Mouse (Mus musculus) thymus, adult 2 months (tissue): ENCODE measurements around the gene Erbb4. TPM values are rescaled to one million over a fixed set of nuclear protein-coding genes. Genes with fewer than 3 reads are reported as not detected.
"Not testable (repeated sequence)": the region's sequence is repeated elsewhere in the genome, so short reads cannot be mapped to it uniquely, and the experiment has no call there.

Experiments used
- DNase-seq: peaks from one replicate; pipeline ENCODE4 v3.0.0; 2021
- H3K27ac ChIP-seq: fragments of 200-500 bp; 2 replicates; pipeline ENCODE4 v1.5.1; 2012; ENCODE audit warnings: low read length, control low read depth; ENCODE audit not compliant: control insufficient read depth, insufficient read depth
- H3K27me3 ChIP-seq: fragments of 200-500 bp; 2 replicates; pipeline ENCODE4 v1.6.1; 2012; ENCODE audit warnings: mild to moderate bottlenecking, low read length, moderate library complexity, mixed read lengths; ENCODE audit not compliant: control insufficient read depth, insufficient read depth
- H3K36me3 ChIP-seq: fragments of 200-500 bp; 2 replicates; pipeline ENCODE4 v1.6.1; 2012; ENCODE audit warnings: mild to moderate bottlenecking, low read length, moderate library complexity; ENCODE audit not compliant: control insufficient read depth, insufficient read depth
- H3K4me1 ChIP-seq: fragments of 200-500 bp; replicated peaks from 2 replicates; pipeline ENCODE4 v1.6.1; 2012; ENCODE audit warnings: low read length; ENCODE audit not compliant: control insufficient read depth, insufficient read depth
- H3K4me3 ChIP-seq: fragments of 200-500 bp; 2 replicates; pipeline ENCODE4 v1.5.1; 2012; ENCODE audit warnings: mild to moderate bottlenecking, low read length, control low read depth, moderate library complexity; ENCODE audit not compliant: control insufficient read depth, insufficient read depth
- CTCF ChIP-seq: fragments of 200-500 bp; IDR thresholded peaks from 2 replicates; pipeline ENCODE4 v1.5.1; 2012; ENCODE audit warnings: mild to moderate bottlenecking, control low read depth, low read length, moderate library complexity, borderline replicate concordance; ENCODE audit not compliant: control insufficient read depth, poor library complexity, insufficient read depth; ENCODE audit errors: extremely low read depth
- POLR2A ChIP-seq: fragments of 200-500 bp; IDR thresholded peaks from 2 replicates; pipeline ENCODE4 v1.6.1; 2012; ENCODE audit warnings: mild to moderate bottlenecking, low read length, control low read depth, moderate library complexity; ENCODE audit not compliant: control insufficient read depth, poor library complexity, insufficient read depth; ENCODE audit errors: extremely low read depth
- WGBS: fragments of 180-500 bp; shearing (Covaris S2); methylation state at CpG from one replicate; pipeline ENCODE4 v1.1.7; 2018; 5-methylcytosine and 5-hydroxymethylcytosine counted together
- polyA plus RNA-seq: library from polyadenylated mRNA; depleted of rRNA; stranded (reverse); fragments of >200 nt; gene quantifications from 2 replicates; pipeline ENCODE4 v1.2.3, GENCODE M21; 2012

The Erbb4 gene
- polyA plus RNA-seq, 1 experiment: 0.09 TPM

DNA sequence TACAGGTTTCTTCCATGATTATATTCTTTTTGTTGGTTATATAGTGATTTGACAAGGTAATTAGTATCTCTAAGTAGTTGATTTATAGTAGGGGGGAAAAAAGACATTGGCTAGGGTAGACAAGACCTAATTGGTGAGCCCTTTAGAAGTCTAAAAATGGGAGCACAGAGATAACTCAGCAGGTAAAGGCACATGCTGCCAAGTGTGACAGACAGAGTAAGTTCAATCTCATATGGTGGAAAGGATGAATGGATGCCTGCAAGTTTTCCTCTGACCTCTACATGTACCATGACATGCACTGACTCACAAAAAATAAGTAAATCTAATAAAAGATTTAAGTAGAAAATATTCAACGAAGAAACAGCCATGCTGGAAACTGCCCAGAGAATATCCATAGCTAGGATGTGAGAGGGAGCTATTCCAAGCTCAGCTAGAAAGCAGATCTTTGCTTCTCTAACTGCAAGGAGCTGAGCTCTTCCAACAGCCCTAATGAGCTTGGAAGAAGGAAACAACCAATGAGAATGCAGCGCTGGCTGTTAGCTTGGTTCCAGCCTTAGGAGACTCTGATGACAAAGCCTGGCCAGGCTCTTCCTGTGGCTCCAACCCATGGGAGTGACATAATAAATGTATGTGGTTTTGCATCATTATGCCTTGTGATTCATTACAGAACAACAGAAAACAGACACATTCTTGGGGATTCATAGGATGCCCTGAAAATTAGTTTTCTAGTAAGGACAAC lies 277.2 kb downstream of the Erbb4 start:
- DNase-seq: no peak
- H3K4me3 ChIP-seq: no peak overlapping the region
- H3K36me3 ChIP-seq: no peaks in the 10 kb centered on the region
- TF ChIP-seq CTCF (no peak), POLR2A (no peak)
- WGBS: 74% methylated on average over 2 of the region's 2 CpGs
- no peak overlapping the region for H3K27ac ChIP-seq
- H3K27me3 ChIP-seq: no peaks in the 10 kb centered on the region
- no peaks in the 10 kb centered on the region for H3K4me1 ChIP-seq

DNA sequence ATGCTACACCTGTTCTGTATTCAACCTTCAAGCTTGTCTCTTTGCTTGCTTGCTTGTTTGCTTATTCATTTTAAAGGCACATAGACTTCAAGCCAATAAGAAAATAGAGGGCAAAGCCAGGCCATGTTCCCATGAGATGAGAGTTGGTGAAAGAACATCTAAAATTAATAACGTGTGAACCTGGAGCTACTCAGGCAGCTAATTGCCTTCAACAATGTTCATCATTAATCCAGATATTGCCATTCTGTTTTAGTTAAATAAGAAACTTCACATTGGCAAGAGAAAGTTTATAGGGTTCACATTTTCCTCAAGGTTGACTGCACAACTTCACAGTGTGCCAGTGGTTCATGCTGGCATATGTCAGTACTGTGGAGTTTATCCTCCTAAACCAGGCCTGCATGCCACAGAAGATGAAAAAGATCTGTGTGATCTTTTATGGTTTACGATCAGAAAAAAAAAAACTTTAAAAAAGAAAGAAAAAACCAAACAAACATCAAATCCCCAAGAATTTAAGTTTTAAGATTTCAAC lies 284.7 kb downstream of the Erbb4 start:
- WGBS: 88% methylated on average over 2 of the region's 2 CpGs
- H3K36me3 ChIP-seq: no peaks in the 10 kb centered on the region
- no peaks in the 10 kb centered on the region for H3K27me3 ChIP-seq
- H3K4me1 ChIP-seq: no peaks in the 10 kb centered on the region
- no peak overlapping the region for H3K4me3 ChIP-seq
- no peak for DNase-seq
- no peak overlapping the region for H3K27ac ChIP-seq
- TF ChIP-seq CTCF: no peak
- TF ChIP-seq POLR2A: no peak

DNA sequence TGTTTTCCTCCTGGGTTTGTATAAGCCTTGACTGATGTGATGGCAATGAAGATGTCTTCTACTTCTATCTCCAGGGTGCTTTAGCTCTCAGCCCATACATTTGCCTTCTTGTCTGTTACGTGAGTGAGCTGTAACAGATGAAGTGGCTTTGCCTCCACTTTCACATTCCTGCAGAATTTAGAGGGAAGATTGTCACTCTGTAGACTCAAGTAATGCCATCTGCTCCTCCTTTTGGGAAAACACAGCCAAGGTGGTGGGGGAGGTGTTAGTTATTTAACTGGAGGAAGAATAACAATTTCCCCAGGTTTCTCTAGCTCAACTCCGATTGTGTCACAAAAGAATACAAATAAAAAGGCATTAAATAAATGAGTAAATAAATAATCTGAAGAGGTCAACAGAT lies 301.1 kb downstream of the Erbb4 start:
- WGBS: 86% methylated on average over 2 of the region's 2 CpGs
- Histone ChIP-seq H3K4me3 (no peak overlapping the region), H3K27me3 (no peaks in the 10 kb centered on the region), H3K36me3 (no peaks in the 10 kb centered on the region), H3K4me1 (no peaks in the 10 kb centered on the region), H3K27ac (no peak overlapping the region)
- no peak for DNase-seq
- TF ChIP-seq CTCF (no peak), POLR2A (no peak)

DNA sequence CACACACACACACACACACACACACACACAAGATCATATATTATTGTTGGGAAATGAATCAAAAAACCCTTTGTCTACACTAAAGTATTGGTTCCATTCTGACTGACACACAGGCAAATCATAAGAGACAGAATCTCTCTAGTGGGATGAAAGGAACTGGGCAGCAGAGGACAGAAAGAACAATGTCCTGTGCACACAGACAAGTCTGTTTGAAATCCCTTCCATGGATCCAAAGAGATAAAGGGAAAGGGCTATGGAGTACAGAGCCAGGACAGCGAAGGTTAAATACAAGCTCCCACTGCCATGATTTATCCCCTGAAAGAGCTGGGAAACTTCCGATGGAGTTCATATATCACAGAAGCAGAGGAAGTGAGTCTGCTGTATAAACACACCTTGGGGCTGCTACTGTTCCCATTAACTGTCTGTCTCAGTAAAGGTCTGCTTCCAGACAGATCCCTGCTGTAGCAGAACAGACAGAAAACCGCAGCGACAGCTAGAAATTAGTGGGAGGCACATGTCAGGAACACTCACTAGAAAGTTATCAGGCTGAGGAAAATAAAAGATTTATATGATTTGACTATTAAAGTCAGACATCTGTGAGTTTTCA lies 320.3 kb downstream of the Erbb4 start:
- H3K27ac ChIP-seq: no peak overlapping the region
- H3K4me3 ChIP-seq: no peak overlapping the region
- WGBS: 66% methylated on average over 4 of the region's 4 CpGs
- DNase-seq: no peak
- no peak for TF ChIP-seq POLR2A
- no peak for TF ChIP-seq CTCF
- H3K4me1 ChIP-seq: no peaks in the 10 kb centered on the region
- no peaks in the 10 kb centered on the region for H3K36me3 ChIP-seq
- no peaks in the 10 kb centered on the region for H3K27me3 ChIP-seq

DNA sequence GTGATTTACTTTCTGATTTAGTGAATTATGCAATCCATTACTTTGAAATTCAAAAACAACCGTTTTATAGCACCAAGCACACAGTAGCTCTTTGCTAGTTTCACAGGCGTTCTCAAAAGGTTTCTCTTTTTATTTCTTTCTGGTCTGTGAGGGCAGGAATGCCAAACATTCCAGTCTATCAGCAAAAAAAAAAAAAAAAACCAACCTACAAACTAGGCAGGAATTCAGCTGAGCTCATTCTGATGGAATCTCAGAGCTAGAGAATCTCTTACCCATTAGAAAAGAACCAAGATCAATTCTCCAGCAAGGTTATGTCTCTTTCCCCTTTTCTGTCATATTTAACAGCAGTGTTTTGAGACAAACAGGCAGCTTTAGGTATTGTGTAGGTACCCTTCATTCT lies 327.2 kb downstream of the Erbb4 start:
- H3K27me3 ChIP-seq: no peaks in the 10 kb centered on the region
- H3K4me1 ChIP-seq: no peaks in the 10 kb centered on the region
- DNase-seq: no peak
- no peak overlapping the region for H3K27ac ChIP-seq
- TF ChIP-seq POLR2A (no peak), CTCF (no peak)
- no peak overlapping the region for H3K4me3 ChIP-seq
- no peaks in the 10 kb centered on the region for H3K36me3 ChIP-seq
- WGBS: 53% methylated on average over 2 of the region's 2 CpGs

DNA sequence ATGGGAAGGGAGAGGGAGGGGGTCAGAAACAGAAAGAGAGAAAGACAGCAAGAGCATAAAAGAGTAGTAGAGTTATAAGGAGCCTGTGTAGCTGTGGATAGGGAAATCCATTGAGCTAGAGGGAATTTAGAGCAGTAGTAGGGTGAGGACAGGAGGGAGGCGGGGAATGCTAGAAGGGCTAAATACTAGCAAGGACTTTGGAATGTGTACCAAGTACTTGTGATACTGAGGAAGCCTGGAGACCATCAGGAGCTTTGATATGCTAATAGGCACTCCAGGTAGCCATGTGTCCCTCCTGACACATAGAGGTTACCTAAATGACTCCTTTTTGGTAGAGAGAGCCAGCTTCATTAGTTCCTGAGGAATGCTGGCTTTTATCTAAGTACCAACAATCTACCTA lies 327.8 kb downstream of the Erbb4 start:
- no peaks in the 10 kb centered on the region for H3K4me1 ChIP-seq
- no peak for DNase-seq

DNA sequence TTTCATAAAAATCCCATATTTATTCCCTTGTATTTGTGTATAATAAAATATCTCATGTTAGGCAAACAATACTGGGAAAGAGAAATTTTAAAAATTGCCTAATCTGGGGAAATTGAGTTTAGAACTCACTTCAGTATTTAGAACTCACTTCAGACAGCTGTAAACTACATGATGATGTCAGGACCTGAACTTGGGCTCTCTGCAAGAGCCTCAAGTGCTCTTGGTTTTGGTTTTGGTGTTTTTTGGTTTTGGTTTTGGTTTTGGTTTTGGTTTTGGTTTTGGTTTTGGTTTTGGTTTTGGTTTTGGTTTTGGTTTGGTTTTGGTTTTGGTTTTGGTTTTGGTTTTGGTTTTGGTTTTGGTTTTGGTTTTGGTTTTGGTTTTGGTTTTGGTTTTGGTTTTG lies 341.8 kb downstream of the Erbb4 start:
- H3K36me3 ChIP-seq, H3K4me1 ChIP-seq, H3K4me3 ChIP-seq, H3K27ac ChIP-seq, H3K27me3 ChIP-seq, DNase-seq: not testable (repeated sequence)

More for the DNA sequence above, 327.8 kb downstream of the Erbb4 start:
- Histone ChIP-seq H3K36me3 (no peaks in the 10 kb centered on the region), H3K27ac (no peak overlapping the region), H3K27me3 (no peaks in the 10 kb centered on the region), H3K4me3 (no peak overlapping the region)
- 88% methylated on average over 1 of the region's 1 CpGs for WGBS
- TF ChIP-seq CTCF: no peak
- no peak for TF ChIP-seq POLR2A
